Mouse (Mus musculus): ENCODE data around the gene Fam163a.

- TF ChIP-seq EP300 (IDR thresholded peaks at IDR 0.05) (no peak), CTCF (IDR thresholded peaks at IDR 0.05) (no peak)
These were observed 22.1 kb upstream of the Fam163a start for GRCm38 (mm10) chr1:156226903-156227302.
